Mouse (Mus musculus) megakaryocyte, embryonic 14.5 days (primary cell): Measurements from ENCODE around the gene Gm10260.

Source experiments
- FLI1 ChIP-seq: IDR thresholded peaks from 2 replicates; pipeline ENCODE4 v1.6.1; 2012; ENCODE audit warnings: low read length, inconsistent platforms, mixed read lengths
- GATA1 ChIP-seq: IDR thresholded peaks from 3 replicates; pipeline ENCODE4 v1.6.1; 2012; ENCODE audit warnings: mixed read lengths, low read length, inconsistent platforms, borderline replicate concordance

- TF ChIP-seq GATA1 (no peak), FLI1 (no peak)
These were observed 21.2 kb upstream of the Gm10260 start for GRCm38 (mm10) chr13:97781637-97782036.
